Mouse (Mus musculus) left cerebral cortex, adult 8-10 months (tissue): Measurements from ENCODE around the gene Ptgis. TPM values are rescaled to one million over a fixed set of nuclear protein-coding genes. Genes with fewer than 3 reads are reported as not detected.

Experiments
- DNase-seq, 2 experiments: peaks; one replicate each; pipeline ENCODE4 v3.0.0; 2022; ENCODE audit warnings: low spot score in 2 of 2
- total RNA-seq, 4 experiments: library from RNA; stranded (reverse); gene quantifications; 2 replicates each; pipeline ENCODE4 v1.2.4; 2022

The Ptgis gene
- total RNA-seq, 4 experiments from 2014 or later = 1.3 to 2.6 (median 2.1) TPM

DNA sequence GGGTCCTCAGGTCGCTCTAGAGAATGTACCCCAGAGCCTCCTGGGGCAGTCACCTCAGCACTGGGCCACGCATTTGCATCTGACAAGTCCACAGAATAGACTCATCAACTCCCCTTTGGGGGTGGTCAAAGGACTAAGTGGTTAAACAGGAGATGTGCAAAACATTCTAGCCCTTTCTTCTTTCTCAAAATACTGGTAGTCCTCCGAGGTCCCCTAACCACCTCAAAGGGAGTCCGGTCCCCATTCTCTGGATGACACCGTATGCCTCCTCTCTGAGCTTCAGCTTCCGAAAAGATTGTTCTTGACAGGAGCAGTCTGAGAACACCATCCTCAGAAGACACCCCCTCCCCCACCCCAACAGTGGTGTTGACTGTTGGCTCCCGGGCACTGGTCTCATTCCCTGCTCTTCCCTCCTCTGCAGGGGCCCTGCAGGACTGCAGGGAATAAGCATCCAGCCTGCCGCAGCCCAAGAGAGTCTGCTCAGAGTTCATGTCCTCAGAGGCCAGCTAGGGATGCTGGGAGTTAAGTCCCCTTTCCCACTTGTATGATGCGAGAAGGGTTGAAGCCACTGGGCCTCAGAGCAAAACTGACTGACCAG lies 84.2 kb downstream of the Ptgis start:
- DNase-seq = no peak

- peak; percentile 52 to 80 for DNase-seq
These were observed 84.8 kb downstream of the Ptgis start for GRCm38 (mm10) chr2:167155541-167155973.

DNA sequence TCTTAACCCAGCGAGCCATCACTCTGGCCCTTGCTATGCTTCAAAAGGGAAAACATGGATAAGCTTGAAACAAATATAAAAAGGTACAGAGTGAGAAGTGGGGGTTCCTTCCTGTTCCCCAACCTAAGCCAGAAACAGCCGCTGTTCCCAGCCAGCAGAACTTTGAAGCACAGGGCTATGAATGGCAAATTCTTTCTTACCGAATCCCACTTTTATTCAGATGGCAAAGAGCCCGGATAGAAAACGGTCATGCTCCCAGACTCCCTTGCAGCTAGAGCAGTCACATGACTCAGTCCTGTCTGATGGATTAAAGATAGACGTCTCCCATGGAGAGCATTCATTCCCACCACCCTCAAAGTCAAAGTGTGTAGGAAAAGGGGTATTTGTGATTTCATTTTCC lies 89.5 kb downstream of the Ptgis start:
- DNase-seq = no peak

DNA sequence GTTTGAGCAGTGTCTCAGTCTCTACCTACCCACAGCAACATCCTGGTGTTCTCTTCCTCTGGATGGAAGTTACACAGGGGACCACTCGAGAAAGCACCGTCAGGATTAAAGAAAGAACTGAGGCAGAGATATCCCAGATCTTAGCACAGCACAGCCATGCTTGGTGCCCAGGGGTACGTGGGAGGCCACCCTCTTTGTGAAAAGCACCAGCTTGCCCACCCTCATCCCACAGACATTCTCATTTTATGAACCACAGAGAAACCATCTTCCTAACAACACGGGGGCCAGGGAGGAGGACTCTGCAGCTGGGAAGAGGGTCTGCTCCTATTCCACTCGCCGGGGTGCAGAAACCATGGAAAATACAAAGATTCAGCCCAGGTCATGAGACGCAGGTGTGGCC lies 90.3 kb downstream of the Ptgis start:
- no peak for DNase-seq

DNA sequence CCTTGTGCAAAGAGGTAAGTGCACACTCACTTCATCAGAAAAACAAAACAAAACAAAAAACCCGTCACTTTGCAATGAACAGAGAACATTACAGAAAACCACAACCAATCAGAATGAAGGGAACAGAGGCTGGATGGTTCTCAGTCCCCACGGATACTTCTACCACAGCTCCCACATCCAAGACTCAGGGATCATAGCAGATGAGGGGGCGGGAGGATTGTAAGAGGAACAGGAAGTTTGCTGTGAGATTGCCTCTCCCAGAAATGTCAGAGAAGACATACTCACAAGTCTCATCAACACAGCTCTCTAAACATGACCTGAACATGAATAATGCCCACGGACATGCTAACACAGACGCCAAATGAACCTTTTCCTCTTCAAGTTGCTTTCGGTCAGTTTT lies 91.4 kb downstream of the Ptgis start:
- DNase-seq = no peak

DNA sequence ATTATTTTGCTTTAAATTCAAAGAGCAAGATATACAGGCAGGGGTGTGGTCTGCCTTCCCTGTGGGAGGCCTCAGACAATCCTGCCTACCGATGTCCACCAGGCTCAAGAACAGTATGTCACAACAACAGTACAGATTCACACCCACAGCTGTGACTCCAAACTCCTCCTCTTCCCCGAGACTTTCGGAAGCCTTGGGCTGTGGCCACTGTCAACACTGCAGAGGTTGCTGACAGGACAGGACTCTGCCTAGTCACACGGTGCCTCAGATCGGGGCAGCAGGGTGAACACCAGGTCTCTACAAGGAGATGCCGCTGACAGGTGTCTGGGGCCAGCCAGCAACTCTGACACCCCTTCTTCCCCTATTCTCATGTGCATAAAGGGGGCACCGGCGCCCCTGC lies 92.7 kb downstream of the Ptgis start:
- no peak for DNase-seq

DNA sequence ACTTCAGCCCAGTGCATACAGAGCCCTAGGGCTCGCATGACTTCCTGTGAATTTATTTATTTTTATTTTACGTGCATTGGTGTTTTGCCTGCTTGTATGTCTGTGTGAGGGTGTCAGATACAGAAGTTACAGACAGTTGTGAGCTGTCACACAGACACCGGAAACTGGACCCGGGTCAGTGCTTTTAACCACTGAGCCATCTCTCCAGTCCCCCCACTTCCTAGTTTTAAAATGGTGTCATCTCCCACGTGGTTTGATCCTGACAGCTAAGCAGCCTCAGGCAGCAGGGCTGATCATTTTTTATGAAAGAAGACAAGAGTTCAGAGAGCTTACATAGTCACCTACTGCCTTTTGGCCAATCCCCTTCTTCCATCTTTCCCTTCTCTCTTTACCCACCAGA lies 94.5 kb downstream of the Ptgis start:
- DNase-seq = no peak

DNA sequence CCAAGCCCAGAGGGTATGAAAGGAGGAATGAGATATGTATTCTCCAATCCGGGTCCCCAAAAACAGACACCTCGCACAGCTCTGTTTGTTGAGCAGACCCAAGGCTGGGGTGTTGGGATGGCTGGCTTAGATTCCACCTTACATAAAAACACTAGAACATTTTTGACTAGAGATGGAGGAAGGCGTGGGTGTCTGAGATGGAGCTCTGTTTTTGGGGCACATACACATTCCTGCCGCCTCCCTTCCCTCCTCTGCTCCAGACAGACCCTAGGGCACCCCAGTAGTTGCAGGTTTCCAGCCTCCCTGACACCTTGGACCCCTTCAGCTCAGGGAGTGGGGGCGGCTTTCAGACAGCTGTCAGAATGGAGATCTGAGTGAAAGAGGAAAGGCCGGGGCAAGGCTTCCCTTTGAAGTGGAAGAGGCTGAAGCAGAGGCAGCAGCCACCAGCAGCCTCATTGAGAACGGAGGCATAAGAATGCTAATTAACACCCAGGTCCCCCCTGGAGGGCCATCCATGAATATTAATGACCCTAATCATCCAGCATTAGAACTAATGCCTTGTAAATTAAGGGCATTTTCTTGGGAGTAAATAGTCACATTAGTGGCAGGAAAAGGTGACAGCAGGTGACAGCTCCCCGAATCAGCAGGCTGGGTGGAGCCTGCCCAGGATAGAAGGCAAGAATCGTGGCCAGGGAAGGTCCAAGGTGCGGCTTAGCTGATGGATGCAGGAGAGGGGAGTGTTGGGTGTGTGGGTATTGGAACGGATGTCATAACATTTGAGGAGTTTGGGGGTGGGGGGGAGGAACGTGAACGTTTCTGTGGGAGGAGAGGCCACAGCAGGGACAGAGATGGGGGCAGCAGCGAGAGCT lies 95.7 kb downstream of the Ptgis start:
- peak in 1 of 2 experiments; percentile 79 for DNase-seq

DNA sequence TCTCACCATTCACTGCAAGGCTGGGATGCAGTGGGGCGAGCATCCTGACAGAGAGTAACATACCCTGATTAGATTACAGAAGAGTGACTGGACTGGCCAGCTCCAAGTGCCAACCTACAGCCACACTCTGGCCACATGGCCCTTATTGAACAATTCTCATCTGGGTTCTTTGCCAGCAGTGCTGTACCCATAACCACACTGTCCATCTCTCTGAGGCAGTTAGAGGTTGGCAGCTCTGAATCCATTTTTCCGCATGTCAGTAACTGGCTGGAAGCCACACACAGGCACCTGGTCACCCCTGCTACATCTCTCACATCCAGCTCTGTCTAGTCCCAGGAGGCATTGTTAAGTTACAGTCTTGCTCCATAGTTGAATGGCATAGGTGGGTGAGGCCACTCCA lies 96.5 kb downstream of the Ptgis start:
- DNase-seq = no peak

DNA sequence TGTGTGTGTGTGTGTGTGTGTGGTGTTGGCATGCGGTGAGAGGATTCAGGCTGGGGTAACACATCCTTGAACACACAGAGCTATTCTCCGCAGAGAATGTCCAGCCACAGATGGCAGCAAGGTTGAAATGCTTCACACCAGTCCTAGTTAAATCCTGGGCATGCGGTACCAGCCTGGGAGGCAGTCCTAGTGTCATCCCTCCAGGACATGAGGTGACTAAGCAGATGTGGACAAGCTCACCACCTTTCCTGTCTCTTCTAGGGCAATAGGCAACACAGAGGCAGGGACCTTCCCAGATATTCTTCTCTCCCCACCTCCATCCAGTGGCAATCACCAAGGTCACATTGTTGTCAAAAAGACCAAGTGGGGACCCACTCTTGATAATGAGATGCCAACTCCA lies 98.1 kb downstream of the Ptgis start:
- DNase-seq = no peak

DNA sequence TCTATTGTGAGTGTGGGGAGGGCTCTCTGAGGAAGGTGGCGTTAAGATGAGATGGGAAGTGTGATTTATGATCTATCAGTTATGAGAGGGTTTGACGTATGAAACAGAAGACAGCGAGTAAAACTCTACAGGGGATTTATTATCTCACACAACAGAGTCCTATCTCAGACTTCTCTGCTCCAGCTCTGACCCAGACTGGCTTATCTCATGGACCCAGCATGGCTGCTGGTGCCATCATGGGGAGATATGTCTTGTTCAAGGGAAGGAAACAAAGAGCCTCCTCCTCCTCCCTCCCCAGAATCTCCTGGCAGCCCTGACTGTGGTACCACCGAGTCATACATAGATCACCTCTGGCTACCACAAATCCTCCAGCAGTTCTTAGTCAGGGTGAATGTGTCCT lies 98.6 kb downstream of the Ptgis start:
- no peak for DNase-seq

Other genes starting within 250 kb of the Ptgis start
- 10 to 100 TPM; 62.6 to 66.0 (median 63.3) TPM for gene Stau1, start 244.3 kb downstream of the Ptgis start, total RNA-seq
- 10 to 100 TPM; 30.7 to 32.7 (median 31.1) TPM for gene Ddx27, start 225.4 kb downstream of the Ptgis start, total RNA-seq
- 10 to 100 TPM; 77.1 to 92.1 (median 80.7) TPM for gene Znfx1, start 177.6 kb downstream of the Ptgis start, total RNA-seq
- 100 to 1,000 TPM; 158 to 198 (median 179) TPM for gene Kcnb1, start 50.4 kb downstream of the Ptgis start, total RNA-seq
- 10 to 100 TPM; 40.3 to 52.1 (median 43.5) TPM for gene B4galt5, start 108.6 kb upstream of the Ptgis start, total RNA-seq
- gene Slc9a8, start 181.1 kb upstream of the Ptgis start, total RNA-seq = 10 to 100 TPM; 34.4 to 38.7 (median 35.1) TPM